Mouse (Mus musculus) adrenal gland, adult (tissue): ENCODE results near the gene Xpc.

ENCODE experiments used
- DNase-seq, 2 experiments: peaks; one replicate each; pipeline ENCODE4 v3.0.0; 2022 to 2023; ENCODE audit warnings: low spot score in 1 of 2; ENCODE audit not compliant: inconsistent age in 2 of 2

Xpc gene

GRCm38 (mm10) chr6:91515545-91516449, at the start of gene Xpc, which contains the start of gene Lsm3:
Gene Xpc (minus strand): TSS chr6:91515888.
Gene Lsm3 (plus strand): TSS chr6:91515928.
- peak; percentile 98 to 100 for DNase-seq

- DNase-seq, result peak; percentile 49 to 61
These were observed 47.3 kb upstream of the Xpc start for GRCm38 (mm10) chr6:91563031-91563430.

GRCm38 (mm10) chr6:91560186-91560585, 44.5 kb upstream of the Xpc start:
- no peak for DNase-seq

GRCm38 (mm10) chr6:91559371-91559770, 43.7 kb upstream of the Xpc start:
- DNase-seq, result no peak

- no peak for DNase-seq
These were observed 42.9 kb upstream of the Xpc start for GRCm38 (mm10) chr6:91558565-91558964.

- no peak for DNase-seq
These were observed 37.0 kb upstream of the Xpc start for GRCm38 (mm10) chr6:91552693-91553092.

- DNase-seq, result no peak
These were observed 36.0 kb upstream of the Xpc start for GRCm38 (mm10) chr6:91551671-91552070.

- DNase-seq, result no peak
These were observed 33.9 kb upstream of the Xpc start for GRCm38 (mm10) chr6:91549621-91550020.

GRCm38 (mm10) chr6:91547313-91547712, 31.6 kb upstream of the Xpc start:
- no peak for DNase-seq

GRCm38 (mm10) chr6:91546241-91546884, 30.7 kb upstream of the Xpc start:
- DNase-seq, result peak in 1 of 2 experiments; percentile 34

- no peak for DNase-seq
These were observed 27.4 kb upstream of the Xpc start for GRCm38 (mm10) chr6:91543056-91543455.

- DNase-seq, result no peak
These were observed 25.6 kb upstream of the Xpc start for GRCm38 (mm10) chr6:91541276-91541675.

- DNase-seq, result no peak
These were observed 20.5 kb upstream of the Xpc start for GRCm38 (mm10) chr6:91536047-91536765.

GRCm38 (mm10) chr6:91535231-91535630, 19.5 kb upstream of the Xpc start:
- peak; percentile 37 to 72 for DNase-seq

- DNase-seq, result no peak
These were observed 18.6 kb upstream of the Xpc start for GRCm38 (mm10) chr6:91534268-91534667.

GRCm38 (mm10) chr6:91533771-91534170, 18.1 kb upstream of the Xpc start:
- DNase-seq, result no peak

GRCm38 (mm10) chr6:91533359-91533758, 17.7 kb upstream of the Xpc start:
- DNase-seq, result peak in 1 of 2 experiments; percentile 48

- no peak for DNase-seq
These were observed 17.0 kb upstream of the Xpc start for GRCm38 (mm10) chr6:91532661-91533060.

- DNase-seq, result no peak
These were observed 15.6 kb upstream of the Xpc start for GRCm38 (mm10) chr6:91531276-91531675.

- DNase-seq, result no peak
These were observed 15.0 kb upstream of the Xpc start for GRCm38 (mm10) chr6:91530673-91531072.

- peak; percentile 42 to 68 for DNase-seq
These were observed 12.6 kb upstream of the Xpc start for GRCm38 (mm10) chr6:91528265-91528664.
